Mouse (Mus musculus): ENCODE results near the gene Enpep. TPM values are rescaled to one million over a fixed set of nuclear protein-coding genes. Genes with fewer than 3 reads are reported as not detected.

The Enpep gene
- polyA plus RNA-seq, 1 experiment from 2014 or later: 16.4 TPM

DNA sequence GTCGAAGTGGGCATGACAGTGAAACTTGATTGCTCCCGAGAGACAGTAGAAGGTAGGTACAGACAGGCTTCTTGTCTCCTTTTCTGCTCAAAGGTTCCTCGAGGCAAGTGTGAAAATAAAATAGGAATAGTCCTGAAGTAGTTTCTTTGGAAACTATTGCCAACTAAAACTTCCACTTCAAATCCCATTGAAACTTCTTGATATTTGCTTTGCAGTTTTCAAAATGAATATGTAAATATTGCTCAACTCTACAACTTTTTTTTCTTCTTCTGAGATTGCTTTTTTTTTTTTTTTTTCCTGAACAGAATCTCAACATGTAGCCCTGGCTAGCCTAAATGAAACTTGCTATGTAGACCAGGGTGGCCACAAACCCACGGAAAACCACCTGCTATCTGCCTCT is 21.4 kb upstream of the Enpep start:
- H3K27ac ChIP-seq (ENCODE audit: low read length): no peak overlapping the region
- H3K9ac ChIP-seq (ENCODE audit: low read length): no peak overlapping the region
- H3K36me3 ChIP-seq (ENCODE audit: control insufficient read depth, insufficient read depth): no peaks in the 10 kb centered on the region
- no peak overlapping the region for H3K4me3 ChIP-seq (ENCODE audit: low read length)
- no peaks in the 10 kb centered on the region for H3K9me3 ChIP-seq (replicated peaks; ENCODE audit: control insufficient read depth, low read length)
- H3K4me2 ChIP-seq (ENCODE audit: low read depth, low read length): no peak overlapping the region
- no peak for ATAC-seq (replicated peaks; ENCODE audit: extremely low read depth, insufficient read depth, low FRiP score)
- 61% methylated on average over 4 of the region's 4 CpGs for WGBS
- H3K27me3 ChIP-seq (ENCODE audit: control insufficient read depth, insufficient read depth, low read length): no peaks in the 10 kb centered on the region
- H3K4me1 ChIP-seq (ENCODE audit: control insufficient read depth, insufficient read depth, low read length): no peaks in the 10 kb centered on the region

- H3K4me1 ChIP-seq (ENCODE audit: control insufficient read depth, insufficient read depth, low read length): no peaks in the 10 kb centered on the region
- no peak overlapping the region for H3K27ac ChIP-seq (ENCODE audit: low read length)
- no peak overlapping the region for H3K4me2 ChIP-seq (ENCODE audit: low read depth, low read length)
- no peaks in the 10 kb centered on the region for H3K9me3 ChIP-seq (replicated peaks; ENCODE audit: control insufficient read depth, low read length)
- no peak overlapping the region for H3K9ac ChIP-seq (ENCODE audit: low read length)
- H3K27me3 ChIP-seq (ENCODE audit: control insufficient read depth, insufficient read depth, low read length): no peaks in the 10 kb centered on the region
- no peak overlapping the region for H3K4me3 ChIP-seq (ENCODE audit: low read length)
- WGBS: 49% methylated on average over 11 of the region's 11 CpGs
- ATAC-seq (replicated peaks; ENCODE audit: extremely low read depth, insufficient read depth, low FRiP score): no peak
- H3K36me3 ChIP-seq (ENCODE audit: control insufficient read depth, insufficient read depth): no peaks in the 10 kb centered on the region
Measured at GRCm38 (mm10) chr3:129351320-129351877, 18.9 kb upstream of the Enpep start.

GRCm38 (mm10) chr3:129347277-129347676 is 14.8 kb upstream of the Enpep start:
- WGBS: 77% methylated on average over 10 of the region's 10 CpGs
- no peak for ATAC-seq (replicated peaks; ENCODE audit: extremely low read depth, insufficient read depth, low FRiP score)

GRCm38 (mm10) chr3:129342767-129343166 is 10.2 kb upstream of the Enpep start:
- 89% methylated on average over 1 of the region's 1 CpGs for WGBS
- Histone ChIP-seq H3K27ac (ENCODE audit: low read length) (no peak overlapping the region), H3K4me3 (ENCODE audit: low read length) (no peak overlapping the region), H3K9me3 (replicated peaks; ENCODE audit: control insufficient read depth, low read length) (peaks cover 2% of the 10 kb centered on the region; the same call in 1 of the 2 replicates), H3K9ac (ENCODE audit: low read length) (no peak overlapping the region), H3K27me3 (ENCODE audit: control insufficient read depth, insufficient read depth, low read length) (no peaks in the 10 kb centered on the region), H3K4me2 (ENCODE audit: low read depth, low read length) (no peak overlapping the region), H3K36me3 (ENCODE audit: control insufficient read depth, insufficient read depth) (no peaks in the 10 kb centered on the region), H3K4me1 (ENCODE audit: control insufficient read depth, insufficient read depth, low read length) (peaks cover 12% of the 10 kb centered on the region)
- ATAC-seq (replicated peaks; ENCODE audit: extremely low read depth, insufficient read depth, low FRiP score): no peak

More at GRCm38 (mm10) chr3:129347277-129347676, 14.8 kb upstream of the Enpep start:
- H3K36me3 ChIP-seq (ENCODE audit: control insufficient read depth, insufficient read depth): no peaks in the 10 kb centered on the region
- H3K9ac ChIP-seq (ENCODE audit: low read length): no peak overlapping the region
- H3K4me1 ChIP-seq (ENCODE audit: control insufficient read depth, insufficient read depth, low read length): no peaks in the 10 kb centered on the region
- no peak overlapping the region for H3K4me3 ChIP-seq (ENCODE audit: low read length)
- H3K27ac ChIP-seq (ENCODE audit: low read length): no peak overlapping the region
- no peaks in the 10 kb centered on the region for H3K9me3 ChIP-seq (replicated peaks; ENCODE audit: control insufficient read depth, low read length)
- no peak overlapping the region for H3K4me2 ChIP-seq (ENCODE audit: low read depth, low read length)
- no peaks in the 10 kb centered on the region for H3K27me3 ChIP-seq (ENCODE audit: control insufficient read depth, insufficient read depth, low read length)

- H3K4me3 ChIP-seq (ENCODE audit: low read length): no peak overlapping the region
- no peak overlapping the region for H3K27ac ChIP-seq (ENCODE audit: low read length)
- H3K9me3 ChIP-seq (replicated peaks; ENCODE audit: control insufficient read depth, low read length): peaks cover 2% of the 10 kb centered on the region; the same call in 1 of the 2 replicates
- H3K27me3 ChIP-seq (ENCODE audit: control insufficient read depth, insufficient read depth, low read length): no peaks in the 10 kb centered on the region
- no peaks in the 10 kb centered on the region for H3K36me3 ChIP-seq (ENCODE audit: control insufficient read depth, insufficient read depth)
- ATAC-seq (replicated peaks; ENCODE audit: extremely low read depth, insufficient read depth, low FRiP score): no peak
- peaks cover 13% of the 10 kb centered on the region for H3K4me1 ChIP-seq (ENCODE audit: control insufficient read depth, insufficient read depth, low read length)
- H3K4me2 ChIP-seq (ENCODE audit: low read depth, low read length): no peak overlapping the region
- no peak overlapping the region for H3K9ac ChIP-seq (ENCODE audit: low read length)
Measured at GRCm38 (mm10) chr3:129341066-129341465, 8.5 kb upstream of the Enpep start.

DNA sequence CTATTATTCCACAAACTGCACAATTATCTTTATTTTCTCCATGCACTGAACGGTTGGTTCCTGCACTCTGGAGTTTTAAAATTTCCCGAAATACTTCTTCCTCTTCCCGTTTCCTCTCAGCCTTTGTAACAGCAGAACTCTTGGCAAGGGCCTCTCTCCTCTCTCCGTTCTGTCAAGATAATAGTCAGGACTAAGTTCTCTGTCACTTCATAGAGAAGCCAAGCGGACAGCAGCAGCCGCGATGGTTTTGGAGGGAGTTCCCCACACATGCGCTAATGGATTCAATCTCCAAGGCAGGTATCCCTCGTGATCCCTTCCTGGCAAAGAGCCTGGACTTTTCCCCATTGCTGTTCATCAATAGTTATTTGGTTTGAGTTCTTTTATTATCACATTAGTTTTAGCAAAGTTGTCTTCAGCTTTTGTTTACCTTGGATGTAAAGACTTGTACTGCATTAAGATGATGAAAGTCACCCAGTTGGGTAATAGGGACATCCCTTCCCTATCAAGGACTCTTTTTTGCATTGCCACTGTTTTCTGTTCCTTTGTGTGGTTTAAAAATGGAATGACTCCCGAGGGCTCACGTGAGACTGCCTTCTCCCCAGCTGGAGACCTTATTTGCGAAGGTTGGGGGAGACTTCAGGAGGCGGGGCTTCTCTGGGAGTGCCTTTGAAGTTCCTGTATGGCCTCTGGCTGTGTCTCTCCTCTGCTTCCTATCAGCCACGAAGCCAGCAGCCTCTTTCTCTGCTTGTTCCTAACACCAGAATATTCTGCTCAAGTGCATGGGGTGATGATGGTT is 6.0 kb upstream of the Enpep start:
- Histone ChIP-seq H3K27ac (ENCODE audit: low read length) (peak overlapping the region; percentile 20; the same call in 1 of the 2 replicates), H3K9ac (ENCODE audit: low read length) (no peak overlapping the region; the same call in 1 of the 2 replicates), H3K9me3 (replicated peaks; ENCODE audit: control insufficient read depth, low read length) (peaks cover 2% of the 10 kb centered on the region; the same call in 1 of the 2 replicates), H3K36me3 (ENCODE audit: control insufficient read depth, insufficient read depth) (no peaks in the 10 kb centered on the region), H3K4me2 (ENCODE audit: low read depth, low read length) (peak overlapping the region; percentile 54), H3K27me3 (ENCODE audit: control insufficient read depth, insufficient read depth, low read length) (no peaks in the 10 kb centered on the region), H3K4me1 (ENCODE audit: control insufficient read depth, insufficient read depth, low read length) (peaks cover 13% of the 10 kb centered on the region), H3K4me3 (ENCODE audit: low read length) (peak overlapping the region; percentile 12; the same call in 1 of the 2 replicates)
- ATAC-seq (replicated peaks; ENCODE audit: extremely low read depth, insufficient read depth, low FRiP score): peak; percentile 69; the same call in 1 of the 2 replicates
- WGBS: 20% methylated on average over 14 of the region's 14 CpGs

GRCm38 (mm10) chr3:129332142-129332541 is 378 bp downstream of the Enpep start:
- peak overlapping the region; percentile 61 for H3K4me3 ChIP-seq (ENCODE audit: low read length)
- no peaks in the 10 kb centered on the region for H3K9me3 ChIP-seq (replicated peaks; ENCODE audit: control insufficient read depth, low read length)
- peak overlapping the region; percentile 68 for H3K9ac ChIP-seq (ENCODE audit: low read length)
- peak overlapping the region; percentile 76 for H3K27ac ChIP-seq (ENCODE audit: low read length)
- peak overlapping the region; percentile 74 for H3K4me2 ChIP-seq (ENCODE audit: low read depth, low read length)
- WGBS: 34% methylated on average over 7 of the region's 7 CpGs
- H3K36me3 ChIP-seq (ENCODE audit: control insufficient read depth, insufficient read depth): no peaks in the 10 kb centered on the region
- peaks cover 19% of the 10 kb centered on the region for H3K4me1 ChIP-seq (ENCODE audit: control insufficient read depth, insufficient read depth, low read length)
- ATAC-seq (replicated peaks; ENCODE audit: extremely low read depth, insufficient read depth, low FRiP score): 0 out of 2 replicates have a peak, but pooled peaks have one; percentile 39
- H3K27me3 ChIP-seq (ENCODE audit: control insufficient read depth, insufficient read depth, low read length): no peaks in the 10 kb centered on the region

DNA sequence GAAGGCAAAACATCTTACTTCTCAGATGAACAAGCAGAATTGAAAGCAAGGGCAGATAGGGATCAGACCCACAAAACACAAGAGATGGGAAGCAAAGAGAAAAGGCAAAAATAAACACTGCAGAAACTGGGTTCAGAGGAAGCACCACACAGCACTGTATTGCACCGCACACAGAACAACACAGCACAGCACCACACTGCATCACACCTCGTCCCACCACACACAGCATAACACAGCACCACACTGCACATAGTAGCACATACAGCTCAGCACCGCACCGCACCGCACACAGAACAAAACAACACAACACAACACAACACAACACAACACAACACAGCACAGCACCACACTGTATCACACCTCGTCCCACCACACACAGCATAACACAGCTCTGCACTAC is 1.1 kb downstream of the Enpep start:
- WGBS: 83% methylated on average over 6 of the region's 6 CpGs
- no peak for ATAC-seq (replicated peaks; ENCODE audit: extremely low read depth, insufficient read depth, low FRiP score)
- Histone ChIP-seq H3K9ac (ENCODE audit: low read length) (peak overlapping the region; percentile 68), H3K27ac (ENCODE audit: low read length) (no peak overlapping the region), H3K4me3 (ENCODE audit: low read length) (peak overlapping the region; percentile 61), H3K4me2 (ENCODE audit: low read depth, low read length) (peak overlapping the region; percentile 74), H3K27me3 (ENCODE audit: control insufficient read depth, insufficient read depth, low read length) (no peaks in the 10 kb centered on the region), H3K4me1 (ENCODE audit: control insufficient read depth, insufficient read depth, low read length) (peaks cover 19% of the 10 kb centered on the region), H3K36me3 (ENCODE audit: control insufficient read depth, insufficient read depth) (no peaks in the 10 kb centered on the region), H3K9me3 (replicated peaks; ENCODE audit: control insufficient read depth, low read length) (no peaks in the 10 kb centered on the region)

DNA sequence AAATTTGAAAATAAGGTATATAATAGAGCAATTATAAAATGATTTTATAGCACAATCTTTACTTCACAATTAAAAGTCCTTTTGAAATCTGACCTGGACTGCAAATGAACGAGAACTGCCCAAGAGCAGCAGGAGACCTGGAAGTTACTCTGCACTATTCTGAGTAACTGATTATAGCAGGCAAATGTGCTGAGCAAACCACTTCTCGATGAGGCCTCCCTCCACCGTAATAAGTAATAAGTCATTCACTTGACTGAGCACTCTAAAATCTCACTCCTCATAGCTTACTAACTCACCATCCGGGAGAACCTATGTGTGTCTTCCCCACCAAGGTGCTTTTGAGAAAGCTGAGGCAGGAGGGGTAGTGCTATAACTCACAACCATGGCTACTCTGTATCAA is 4.5 kb downstream of the Enpep start:
- no peak overlapping the region for H3K27ac ChIP-seq (ENCODE audit: low read length)
- WGBS: 59% methylated on average over 4 of the region's 4 CpGs
- H3K9ac ChIP-seq (ENCODE audit: low read length): no peak overlapping the region
- no peaks in the 10 kb centered on the region for H3K9me3 ChIP-seq (replicated peaks; ENCODE audit: control insufficient read depth, low read length)
- no peak overlapping the region for H3K4me2 ChIP-seq (ENCODE audit: low read depth, low read length)
- H3K4me1 ChIP-seq (ENCODE audit: control insufficient read depth, insufficient read depth, low read length): peaks cover 17% of the 10 kb centered on the region
- no peak for ATAC-seq (replicated peaks; ENCODE audit: extremely low read depth, insufficient read depth, low FRiP score)
- no peaks in the 10 kb centered on the region for H3K36me3 ChIP-seq (ENCODE audit: control insufficient read depth, insufficient read depth)
- H3K4me3 ChIP-seq (ENCODE audit: low read length): no peak overlapping the region
- H3K27me3 ChIP-seq (ENCODE audit: control insufficient read depth, insufficient read depth, low read length): no peaks in the 10 kb centered on the region
